Mouse (Mus musculus) megakaryocyte, embryonic 14.5 days (primary cell): ENCODE data around the gene Mrpl27. TPM values are rescaled to one million over a fixed set of nuclear protein-coding genes. Genes with fewer than 3 reads are reported as not detected.
"Not testable (repeated sequence)": the region's sequence is repeated elsewhere in the genome, so short reads cannot be mapped to it uniquely, and the experiment has no call there.

Experiments used
- H3K27me3 ChIP-seq: replicated peaks from 2 replicates; pipeline ENCODE3; 2012; ENCODE audit warnings: inconsistent platforms
- H3K36me3 ChIP-seq: replicated peaks from 2 replicates; pipeline ENCODE3; 2012; ENCODE audit warnings: low read length, inconsistent platforms, mixed read lengths
- H3K4me1 ChIP-seq: 2 replicates; pipeline ENCODE4 v1.6.1; 2012; ENCODE audit warnings: inconsistent platforms
- H3K4me3 ChIP-seq: replicated peaks from 2 replicates; pipeline ENCODE3; 2012; ENCODE audit warnings: moderate library complexity, mild to moderate bottlenecking, inconsistent platforms
- H3K9me3 ChIP-seq: 2 replicates; pipeline ENCODE4 v1.6.1; 2012; ENCODE audit warnings: inconsistent platforms
- FLI1 ChIP-seq: IDR thresholded peaks from 2 replicates; pipeline ENCODE4 v1.6.1; 2012; ENCODE audit warnings: low read length, inconsistent platforms, mixed read lengths
- GATA1 ChIP-seq: IDR thresholded peaks from 3 replicates; pipeline ENCODE4 v1.6.1; 2012; ENCODE audit warnings: mixed read lengths, low read length, inconsistent platforms, borderline replicate concordance
- polyA plus RNA-seq: library from polyadenylated mRNA; stranded (reverse); fragments of >175 nt; gene quantifications from 2 replicates; pipeline ENCODE4 v1.2.3, GENCODE M21; 2012; ENCODE audit warnings: low replicate concordance; ENCODE audit not compliant: insufficient read depth

Mrpl27 gene
- polyA plus RNA-seq, 1 experiment = 93.0 TPM

DNA sequence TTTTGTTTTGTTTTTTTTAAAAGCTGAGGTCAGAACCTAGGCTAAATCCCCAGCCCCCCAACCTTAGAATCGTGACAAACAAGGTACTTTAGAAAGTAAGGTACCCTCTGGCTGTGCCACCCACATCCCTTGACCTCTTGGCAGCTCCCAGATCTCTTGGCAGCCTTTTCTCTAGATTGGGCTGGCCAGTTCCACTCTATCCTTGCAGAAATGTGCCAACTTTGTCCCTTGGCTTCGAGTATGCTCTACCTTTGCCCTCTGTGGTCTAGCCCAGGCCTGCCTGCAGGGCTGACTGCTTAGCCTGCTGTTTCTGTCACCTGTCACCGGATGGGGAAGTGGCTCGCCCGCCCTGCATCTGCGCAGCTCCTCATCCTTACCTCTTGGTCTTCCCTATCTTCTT lies 11.7 kb downstream of the Mrpl27 start:
- TF ChIP-seq GATA1 (no peak), FLI1 (no peak)
- no peaks in the 10 kb centered on the region for H3K27me3 ChIP-seq
- no peaks in the 10 kb centered on the region for H3K9me3 ChIP-seq
- peaks cover 10% of the 10 kb centered on the region; the same call in 1 of the 2 replicates for H3K4me1 ChIP-seq
- no peak overlapping the region for H3K4me3 ChIP-seq
- peaks cover 96% of the 10 kb centered on the region for H3K36me3 ChIP-seq

DNA sequence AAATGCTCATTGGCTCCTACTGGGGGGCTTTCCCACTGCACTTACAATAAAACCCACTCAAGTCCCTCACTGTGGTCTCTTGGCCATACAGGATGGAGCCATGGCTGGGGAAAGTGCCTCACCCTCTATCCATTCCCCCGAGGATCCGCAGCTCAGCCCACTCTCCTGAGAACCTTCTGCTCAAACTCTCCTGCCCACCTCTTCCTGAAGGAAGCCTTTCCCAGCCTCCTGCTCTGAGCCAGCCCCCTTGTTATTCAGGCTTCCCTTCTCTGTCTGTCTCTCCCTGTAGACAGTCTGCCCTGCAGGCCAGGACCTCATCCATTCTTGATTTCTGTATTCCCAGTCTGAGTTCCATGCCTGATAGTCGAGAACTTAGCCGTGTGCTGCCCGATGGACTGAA lies 21.4 kb downstream of the Mrpl27 start:
- Histone ChIP-seq H3K27me3 (peaks cover 17% of the 10 kb centered on the region), H3K4me1 (peaks cover 57% of the 10 kb centered on the region), H3K36me3 (peaks cover 20% of the 10 kb centered on the region), H3K9me3 (no peaks in the 10 kb centered on the region), H3K4me3 (peak overlapping the region; percentile 64)
- TF ChIP-seq FLI1 (no peak), GATA1 (no peak)

DNA sequence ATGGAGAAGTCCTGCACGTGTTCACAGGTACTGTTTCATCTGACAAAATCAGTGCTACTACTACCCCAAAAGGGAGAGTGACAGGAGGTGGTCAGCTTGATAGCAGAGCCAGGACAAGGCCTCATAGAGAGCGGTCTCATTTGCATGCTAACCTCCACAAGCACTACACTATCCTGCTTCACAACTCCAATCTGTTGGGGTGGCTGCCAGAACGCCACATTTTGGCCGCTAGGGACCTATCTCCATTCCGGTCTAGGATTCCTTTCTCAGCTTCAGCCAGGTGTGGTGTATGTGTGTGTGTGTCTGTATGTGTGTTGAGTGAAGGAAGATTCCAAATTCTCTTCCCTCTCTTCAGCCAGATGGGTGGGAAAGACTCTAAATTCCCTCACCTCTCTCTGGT lies 21.9 kb downstream of the Mrpl27 start:
- Histone ChIP-seq H3K4me3 (peak overlapping the region; percentile 100), H3K4me1 (peaks cover 57% of the 10 kb centered on the region)
- TF ChIP-seq GATA1 (no peak), FLI1 (no peak)

DNA sequence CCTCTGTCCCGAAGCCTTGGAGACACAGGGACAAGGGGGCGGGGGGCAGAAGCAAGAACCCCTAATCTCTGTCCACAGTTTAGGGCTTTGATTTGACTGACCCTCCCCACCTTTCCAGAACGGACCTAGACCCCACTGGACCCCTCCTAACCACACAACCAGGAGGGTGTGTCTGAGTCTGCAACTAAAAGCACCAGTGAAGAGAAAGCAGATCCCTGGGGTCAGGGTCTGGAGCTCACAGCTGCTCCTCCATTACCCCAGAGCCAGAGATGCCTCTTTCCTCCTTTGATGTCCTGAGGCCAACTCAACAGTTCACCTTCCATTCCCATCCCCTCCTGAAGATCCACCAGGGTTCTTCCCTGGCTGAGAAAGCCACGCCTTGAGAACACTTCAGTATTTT lies 22.7 kb downstream of the Mrpl27 start:
- TF ChIP-seq FLI1 = no peak
- TF ChIP-seq GATA1 = no peak
- Histone ChIP-seq H3K36me3 (peaks cover 10% of the 10 kb centered on the region), H3K27me3 (peaks cover 17% of the 10 kb centered on the region), H3K4me1 (peaks cover 60% of the 10 kb centered on the region), H3K9me3 (no peaks in the 10 kb centered on the region), H3K4me3 (peak overlapping the region; percentile 100)

More for the DNA sequence above, 21.9 kb downstream of the Mrpl27 start:
- Histone ChIP-seq H3K9me3 (no peaks in the 10 kb centered on the region), H3K36me3 (peaks cover 15% of the 10 kb centered on the region), H3K27me3 (peaks cover 17% of the 10 kb centered on the region)

DNA sequence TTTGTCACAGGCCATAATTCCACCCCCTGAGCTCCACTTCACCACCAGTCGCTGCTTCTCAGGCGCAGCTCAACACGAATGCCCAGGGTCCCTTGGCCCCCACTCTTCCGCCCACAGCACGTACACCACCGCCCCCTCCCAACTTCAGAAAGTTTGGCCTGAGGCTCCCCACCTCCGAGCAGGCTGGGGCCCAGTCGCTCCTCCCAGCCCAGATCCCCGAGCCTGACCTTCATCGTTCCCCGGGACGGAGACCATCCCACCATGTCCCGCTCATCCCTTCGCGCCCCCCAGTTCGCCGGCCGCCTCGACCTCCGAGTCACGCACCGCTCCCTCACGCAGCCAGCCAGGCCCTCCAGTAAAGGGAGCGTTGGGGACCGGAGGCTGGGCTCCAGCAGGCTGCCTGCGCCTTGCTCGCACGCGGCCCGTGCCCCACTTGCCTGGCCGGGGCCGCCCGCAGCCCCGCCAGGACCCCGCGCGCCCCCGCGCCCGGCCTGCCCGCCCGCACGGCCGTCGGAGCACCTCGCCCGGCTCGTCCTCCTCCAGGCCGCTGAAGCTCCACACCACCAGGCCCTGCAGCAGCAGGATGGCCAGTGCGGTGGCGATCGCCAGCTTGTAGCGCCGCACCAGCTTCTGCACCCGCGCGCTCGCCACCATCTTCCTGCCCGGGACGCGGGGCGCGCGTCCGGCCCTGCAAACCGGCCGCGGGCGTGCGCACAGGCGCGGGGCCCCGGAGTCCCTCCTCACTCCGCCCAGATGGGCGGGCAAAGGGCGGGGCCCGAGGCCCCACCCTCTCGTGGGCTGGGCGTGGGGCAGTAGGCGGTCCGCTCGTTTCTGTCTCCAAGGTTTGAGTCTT lies 23.4 kb downstream of the Mrpl27 start, which contains the start of gene Xylt2:
Gene Xylt2, minus strand, starts transcription at position 762 of the 853 bp plus-strand sequence.
- H3K27me3 ChIP-seq = peaks cover 12% of the 10 kb centered on the region

DNA sequence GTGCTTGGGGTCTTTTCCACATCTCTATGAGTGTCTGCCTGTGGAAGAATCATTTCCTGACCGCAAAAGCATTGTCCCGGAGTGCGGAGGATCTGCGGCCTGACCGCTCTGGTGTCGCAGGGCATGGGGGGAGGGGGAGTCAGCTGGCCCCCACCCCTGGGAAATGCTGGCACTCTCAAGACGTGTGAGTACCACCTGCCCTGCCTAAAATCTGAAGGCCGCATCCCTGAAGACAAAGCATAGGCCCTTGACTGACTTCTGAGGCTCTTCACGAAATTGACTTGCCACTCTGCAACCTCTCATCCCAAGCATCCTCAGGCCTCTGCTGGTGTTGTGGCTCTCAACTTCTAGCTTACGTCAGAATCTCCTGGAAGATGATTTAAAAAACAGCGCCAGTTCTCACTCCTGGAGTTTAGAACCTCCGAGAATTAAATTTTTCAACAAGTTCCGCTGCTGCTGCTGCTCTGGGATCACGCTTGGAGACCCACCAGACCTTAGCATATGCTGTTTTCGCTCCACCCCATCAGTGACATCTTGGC lies 24.1 kb downstream of the Mrpl27 start:
- no peaks in the 10 kb centered on the region for H3K9me3 ChIP-seq
- peaks cover 10% of the 10 kb centered on the region for H3K27me3 ChIP-seq
- peaks cover 63% of the 10 kb centered on the region for H3K4me1 ChIP-seq
- peak overlapping the region; percentile 100 for H3K4me3 ChIP-seq
- TF ChIP-seq FLI1 (no peak), GATA1 (no peak)
- H3K36me3 ChIP-seq = peaks cover 10% of the 10 kb centered on the region

More for the DNA sequence above, 23.4 kb downstream of the Mrpl27 start, which contains the start of gene Xylt2:
- TF ChIP-seq GATA1 (no peak), FLI1 (no peak)
- Histone ChIP-seq H3K4me1 (peaks cover 62% of the 10 kb centered on the region), H3K36me3 (peaks cover 10% of the 10 kb centered on the region), H3K9me3 (no peaks in the 10 kb centered on the region), H3K4me3 (peak within 1 kb of the TSS; percentile 100)

DNA sequence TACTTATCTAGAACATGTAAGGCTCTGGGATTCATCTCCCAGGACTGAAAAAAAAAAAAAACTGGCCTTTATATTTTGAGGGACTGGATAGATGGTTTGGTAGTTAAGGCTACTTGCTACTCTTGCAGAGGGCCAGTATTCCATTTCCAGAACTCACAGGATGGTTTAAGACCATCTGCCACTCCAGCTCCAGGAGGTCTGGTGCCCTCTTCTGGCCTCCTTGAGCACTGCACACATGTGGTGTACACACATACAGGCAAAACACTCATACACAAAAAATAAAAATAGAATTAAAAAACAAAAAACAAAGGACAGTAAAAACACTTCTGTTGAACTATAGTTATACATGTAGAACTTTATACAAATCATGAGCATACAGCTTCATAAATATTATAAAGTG lies 27.1 kb downstream of the Mrpl27 start:
- H3K9me3 ChIP-seq = no peaks in the 10 kb centered on the region
- no peak overlapping the region for H3K4me3 ChIP-seq
- H3K4me1 ChIP-seq = peaks cover 62% of the 10 kb centered on the region
- no peaks in the 10 kb centered on the region for H3K36me3 ChIP-seq
- H3K27me3 ChIP-seq = peaks cover 8% of the 10 kb centered on the region
- no peak for TF ChIP-seq FLI1
- TF ChIP-seq GATA1 = no peak

DNA sequence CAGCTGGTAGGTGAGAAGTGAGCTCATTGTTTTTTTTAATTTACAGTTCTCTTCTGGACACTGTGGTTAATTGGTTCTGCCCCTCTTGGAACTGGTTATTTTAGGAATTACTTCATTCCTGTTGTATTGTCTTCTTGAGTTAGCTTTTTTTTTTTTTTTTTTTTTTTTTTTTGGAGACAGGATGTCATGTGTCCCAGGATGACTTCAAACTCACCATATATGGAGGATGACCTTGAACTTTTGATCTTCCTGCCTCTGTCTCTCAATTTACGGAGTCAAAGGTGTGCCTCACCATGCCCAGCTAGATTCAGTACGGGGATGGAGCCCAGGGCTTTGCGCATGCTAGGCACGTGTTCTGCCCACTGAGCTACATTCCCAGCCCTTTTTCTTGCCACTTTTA lies 28.1 kb downstream of the Mrpl27 start:
- Histone ChIP-seq H3K27me3 (peaks cover 2% of the 10 kb centered on the region), H3K4me1 (peaks cover 57% of the 10 kb centered on the region), H3K9me3 (peaks cover 6% of the 10 kb centered on the region), H3K36me3 (no peaks in the 10 kb centered on the region), H3K4me3 (peak overlapping the region; percentile 62)
- TF ChIP-seq FLI1 = no peak
- TF ChIP-seq GATA1 = no peak

DNA sequence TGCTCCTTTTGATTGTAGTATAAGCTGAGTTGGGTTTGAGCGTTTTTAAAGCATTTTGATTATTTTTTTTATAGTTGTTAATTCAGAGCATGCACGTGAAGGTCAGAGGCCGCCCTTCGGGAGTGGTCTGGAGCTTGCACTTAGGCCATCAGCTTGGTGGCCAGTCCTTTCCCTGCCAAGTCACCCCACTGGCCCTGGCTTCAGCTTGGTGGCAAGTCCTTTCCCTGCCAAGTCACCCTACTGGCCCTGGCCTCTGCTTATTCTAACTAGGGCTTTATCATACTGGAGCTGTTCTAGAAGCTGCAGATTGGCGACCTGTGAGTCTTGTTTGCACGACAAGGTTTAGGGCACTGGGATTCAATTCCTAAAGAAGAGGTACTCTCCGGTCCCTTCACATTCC lies 28.9 kb downstream of the Mrpl27 start:
- Histone ChIP-seq H3K27me3 (peaks cover 2% of the 10 kb centered on the region), H3K4me3 (peak overlapping the region; percentile 62), H3K9me3 (peaks cover 6% of the 10 kb centered on the region), H3K36me3 (no peaks in the 10 kb centered on the region), H3K4me1 (peaks cover 58% of the 10 kb centered on the region)
- no peak for TF ChIP-seq FLI1
- TF ChIP-seq GATA1 = no peak

DNA sequence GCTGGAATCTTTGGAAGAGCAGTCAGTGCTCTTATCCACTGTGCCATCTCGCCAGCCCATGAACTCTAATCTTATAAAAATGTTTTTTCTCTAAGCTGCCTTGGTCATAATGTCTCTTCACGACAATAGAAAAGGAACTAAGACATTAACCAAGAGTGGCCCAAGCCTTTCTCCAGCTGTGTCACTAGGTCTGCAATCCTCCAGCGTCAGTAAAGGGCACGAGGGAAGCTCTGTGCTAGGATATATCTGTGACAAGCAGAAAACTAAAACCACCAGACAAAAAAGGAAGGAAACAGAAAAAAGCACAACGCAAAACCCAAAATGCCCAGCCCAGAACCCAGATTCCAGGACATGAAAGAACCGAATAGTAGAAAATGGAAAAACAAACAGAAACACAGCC lies 33.6 kb downstream of the Mrpl27 start:
- TF ChIP-seq GATA1 (no peak), FLI1 (no peak)
- Histone ChIP-seq H3K36me3 (no peaks in the 10 kb centered on the region), H3K27me3 (peaks cover 5% of the 10 kb centered on the region), H3K4me1 (peaks cover 42% of the 10 kb centered on the region), H3K9me3 (peaks cover 8% of the 10 kb centered on the region), H3K4me3 (no peak overlapping the region)

DNA sequence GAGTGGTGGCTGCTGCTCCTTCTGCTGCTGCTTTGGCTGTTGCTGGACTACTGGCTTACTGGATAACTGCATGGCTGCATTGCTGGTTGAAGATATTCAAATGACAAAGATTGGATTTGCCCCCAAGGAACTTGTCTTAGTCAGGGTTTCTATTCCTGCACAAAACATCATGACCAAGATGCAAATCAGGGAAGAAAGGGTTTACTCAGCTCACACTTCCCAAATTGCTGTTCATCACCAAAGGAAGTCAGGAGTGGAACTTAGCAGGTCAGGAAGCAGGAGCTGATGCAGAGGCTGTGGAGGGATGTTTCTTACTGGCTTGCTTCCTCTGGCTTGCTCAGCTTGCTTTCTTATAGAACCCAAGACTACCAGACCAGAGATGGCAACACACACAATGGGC lies 38.9 kb downstream of the Mrpl27 start:
- H3K4me3 ChIP-seq, H3K9me3 ChIP-seq, H3K36me3 ChIP-seq: not testable (repeated sequence)
- peaks cover 15% of the 10 kb centered on the region for H3K4me1 ChIP-seq
- H3K27me3 ChIP-seq = peaks cover 14% of the 10 kb centered on the region
